Comparison of ENCODE assay signal across 16 mouse cellular contexts in the genomic region with DNA sequence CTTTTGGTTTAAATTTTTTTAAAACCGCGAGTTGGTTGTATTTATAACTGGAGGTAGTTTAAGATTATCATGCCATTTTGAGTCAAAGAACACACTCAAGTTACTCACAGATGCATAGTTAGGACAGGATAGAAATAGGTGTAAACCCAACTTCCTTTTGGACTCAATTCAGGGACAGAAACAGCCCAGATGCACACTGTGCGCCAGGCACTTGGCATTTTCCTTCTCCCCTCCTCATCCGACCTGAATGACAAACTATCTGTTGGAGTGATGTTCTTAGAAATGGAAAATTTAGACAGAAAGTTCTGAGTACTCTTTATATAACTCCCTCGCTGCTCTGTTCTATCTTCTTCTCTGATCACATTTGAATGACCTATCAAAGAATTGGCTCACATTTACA. TPM values are rescaled to one million over a fixed set of nuclear protein-coding genes. Genes with fewer than 3 reads are reported as not detected.
DNase-seq lines count a peak whose midpoint lies in the region.
"Had no signal": no experiment of that assay in that cellular context is flagged by ENCODE, and none has a peak within 500 bp of the region (broad histone marks: within the 10 kb centered on the region; RNA-seq: fewer than 3 reads in every experiment).

No protein-coding gene starts in this region.

- peak; percentile 19 for DNase-seq in left cerebral cortex, adult 11 months (ENCODE audit: low spot score)
- no peak for DNase-seq in left cerebral cortex, postnatal 10 days (ENCODE audit: extremely low spot score in 1 of 2, low spot score in 2 of 2)
- DNase-seq in right cerebral cortex, adult 18-20 months: peak; percentile 53
- DNase-seq in right cerebral cortex, postnatal 10 days (ENCODE audit: low spot score in 2 of 2): no peak
- DNase-seq in Muller cell, postnatal 12 days (ENCODE audit: inconsistent ontology term): peak; percentile 48
- DNase-seq in skeletal muscle tissue, adult 2 months (ENCODE audit: low read depth, low spot score): peak; percentile 45
- DNase-seq in kidney, postnatal 14 days: no peak
- DNase-seq: adrenal gland, adult 8-10 months; adrenal gland, postnatal 25 days; cerebellum, adult 18-20 months; cerebellum, adult 9-10 months; cerebellum, postnatal 14 days; gastrocnemius, postnatal 25 days; heart, adult 18-20 months; heart, postnatal 10 days; heart, postnatal 36 days had no signal

- intact Hi-C loops in left cerebral cortex, postnatal 10 days (cut with DNase I): no loop called here

RNA-seq across cellular contexts. Expression of a gene that starts 58.4 kb away (rescaled TPM):
- under 1 TPM; 0.45 to 0.77 TPM for total RNA-seq in left cerebral cortex, postnatal 10 days (2021)
- total RNA-seq: heart, adult 18-20 months; heart, postnatal 36 days had no signal

Comparison
In these comparisons a context has a peak if more than half of its experiments do, and no peak if none do; other contexts are left out.
1. DNase-seq: peak in left cerebral cortex, adult 11 months (single experiment), right cerebral cortex, adult 18-20 months (single experiment), Muller cell, postnatal 12 days (single experiment) and skeletal muscle tissue, adult 2 months (single experiment); none in left cerebral cortex, postnatal 10 days (0 of 2), right cerebral cortex, postnatal 10 days (0 of 2) and kidney, postnatal 14 days (single experiment).